Mouse (Mus musculus) right cerebral cortex, postnatal 36 days (tissue): ENCODE data around the gene Tacr2.
A peak's percentile ranks its signal among the peaks of the same experiment; 100 is the strongest.

Source experiments
- DNase-seq, 2 experiments: peaks; one replicate each; pipeline ENCODE4 v3.0.0; 2022; ENCODE audit warnings: low spot score in 2 of 2, mixed read lengths in 1 of 2

Gene Tacr2

DNA sequence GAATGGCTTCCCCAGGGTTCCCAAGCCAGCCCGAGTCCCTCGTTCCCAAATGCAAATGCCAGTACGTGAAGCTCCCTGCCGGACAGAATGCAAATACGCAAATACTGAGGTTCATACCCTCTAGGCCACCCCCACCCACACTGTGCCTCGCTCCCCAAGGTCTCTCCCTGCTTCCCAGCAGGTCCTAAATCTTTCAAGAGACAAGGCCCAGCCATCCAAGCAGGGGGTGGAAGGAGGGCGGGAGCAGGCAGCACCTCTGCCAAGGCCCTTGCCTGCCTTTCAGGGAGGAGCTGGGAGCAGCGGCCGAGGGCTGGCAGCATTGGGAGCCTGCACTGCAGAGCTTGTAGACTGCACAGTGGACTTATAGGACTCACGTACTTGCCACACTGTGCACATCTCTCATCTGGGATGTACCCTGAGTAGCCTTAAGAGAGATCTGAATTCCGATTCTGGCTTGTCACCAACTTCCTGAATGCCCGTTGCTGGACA, at the start of gene Tacr2:
Tacr2 (plus strand) TSS at position 439 of the 489 bp plus-strand sequence.
- no peak for DNase-seq

DNA sequence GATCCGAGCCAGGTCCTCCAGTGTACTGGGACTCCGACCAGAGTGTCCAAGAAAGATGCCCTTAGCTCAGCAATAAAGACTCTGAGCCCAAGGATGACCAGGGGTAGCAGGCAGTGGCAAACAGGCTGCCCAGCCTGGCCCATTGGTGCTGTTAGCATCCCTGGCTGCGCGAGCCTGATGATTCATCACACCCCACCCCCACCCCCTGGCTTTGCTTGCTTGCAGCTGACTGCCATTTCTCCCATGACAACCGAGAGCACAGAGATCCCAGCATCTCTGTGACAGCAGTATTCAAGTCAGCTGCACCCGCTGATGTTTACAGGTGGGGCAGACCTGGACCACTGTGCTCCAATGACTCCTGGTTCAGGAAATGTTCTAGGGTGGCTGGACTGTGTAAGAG, 49.7 kb upstream of the Tacr2 start:
- DNase-seq: peak; percentile 44 to 49

DNA sequence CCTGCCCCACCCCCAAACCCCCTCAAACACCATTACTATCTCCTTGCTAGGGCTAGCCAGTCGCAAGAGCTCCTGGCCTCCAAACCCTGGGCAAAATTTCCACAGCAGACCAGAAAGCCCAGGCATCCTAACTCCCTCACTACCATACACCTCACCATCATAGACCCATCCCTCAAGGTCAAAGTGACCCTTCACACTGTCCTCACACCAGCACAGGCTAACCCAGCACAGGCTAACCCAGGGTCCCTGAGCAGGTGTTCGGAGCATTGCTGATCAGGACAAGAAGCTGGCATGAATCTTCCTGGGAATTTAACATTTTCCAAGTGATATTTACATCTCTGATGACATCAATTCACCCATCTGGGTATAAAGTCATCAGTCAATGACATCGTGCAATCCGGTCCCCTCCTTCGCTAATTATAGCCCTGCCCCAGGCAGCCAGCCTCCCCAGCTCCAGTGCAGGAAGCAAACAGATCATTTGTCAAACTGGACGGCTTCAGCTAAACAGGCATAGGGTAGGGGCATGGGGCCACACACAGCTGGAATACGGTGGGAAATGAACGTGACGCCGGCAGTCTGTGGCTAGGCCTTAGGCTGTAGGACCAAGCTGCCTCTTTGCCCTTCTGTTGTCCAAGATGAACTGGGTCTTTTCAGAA, 43.9 kb upstream of the Tacr2 start:
- DNase-seq: no peak

GRCm38 (mm10) chr10:62211310-62211709, 40.9 kb upstream of the Tacr2 start:
- no peak for DNase-seq

DNA sequence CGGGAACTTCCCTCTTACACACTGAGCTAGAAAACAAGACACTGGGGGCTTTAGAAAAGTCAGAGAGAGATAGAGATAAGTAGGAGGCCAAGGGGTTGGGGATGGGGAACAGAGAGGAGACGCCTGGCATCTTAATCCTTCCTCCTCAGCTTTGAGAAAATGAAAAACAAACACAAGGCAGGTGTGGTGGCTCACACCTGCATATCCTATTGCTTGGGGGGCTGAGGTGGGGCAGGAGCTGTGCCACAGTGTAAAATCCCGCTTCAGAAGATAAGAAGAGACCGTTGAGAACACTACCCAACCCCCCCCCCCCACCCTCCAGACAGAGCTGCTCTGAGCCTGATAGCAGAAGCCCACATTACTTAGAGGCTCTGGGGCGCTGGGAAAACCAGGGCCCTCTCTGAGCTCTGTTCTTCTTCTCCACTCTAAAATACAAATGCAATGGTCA, 37.0 kb upstream of the Tacr2 start:
- DNase-seq: no peak

DNA sequence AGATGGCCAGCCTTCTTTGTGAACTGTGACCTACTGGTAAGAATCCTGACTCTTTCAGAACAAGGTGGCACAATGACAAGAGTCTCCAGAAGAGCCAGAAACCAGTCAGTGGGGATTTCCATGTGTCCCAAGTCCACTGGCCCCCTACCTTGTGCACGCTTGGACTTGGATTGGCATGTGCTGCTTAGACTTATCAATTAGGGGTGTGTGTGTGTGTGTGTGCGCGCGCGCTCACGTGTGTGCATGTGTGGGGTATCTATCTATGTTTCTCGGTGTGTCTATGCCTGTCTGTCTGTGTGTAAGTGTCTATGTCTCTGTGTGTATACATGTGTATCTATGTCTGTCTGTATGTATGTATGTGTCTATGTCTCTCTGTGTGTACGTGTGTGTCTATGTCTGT, 36.6 kb upstream of the Tacr2 start:
- no peak for DNase-seq

DNA sequence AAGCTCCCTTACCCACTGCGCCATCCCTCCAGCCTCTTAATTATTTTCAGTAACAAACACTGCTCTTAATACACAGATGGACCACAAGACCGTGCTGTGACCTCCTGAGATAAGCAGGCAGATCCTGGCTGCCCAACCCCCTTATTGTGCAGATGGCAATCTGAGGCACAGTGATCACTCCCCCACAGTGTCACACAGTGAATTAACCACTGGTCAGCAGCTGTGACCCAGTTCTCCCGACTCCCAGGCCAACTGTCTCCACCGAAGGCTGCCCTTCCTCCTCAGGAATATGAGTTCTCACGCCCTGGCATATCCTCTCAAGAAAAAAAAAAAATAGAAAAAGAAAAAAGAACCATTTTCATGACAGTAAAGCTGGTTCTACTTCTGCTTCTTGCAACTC, 35.6 kb upstream of the Tacr2 start:
- no peak for DNase-seq

DNA sequence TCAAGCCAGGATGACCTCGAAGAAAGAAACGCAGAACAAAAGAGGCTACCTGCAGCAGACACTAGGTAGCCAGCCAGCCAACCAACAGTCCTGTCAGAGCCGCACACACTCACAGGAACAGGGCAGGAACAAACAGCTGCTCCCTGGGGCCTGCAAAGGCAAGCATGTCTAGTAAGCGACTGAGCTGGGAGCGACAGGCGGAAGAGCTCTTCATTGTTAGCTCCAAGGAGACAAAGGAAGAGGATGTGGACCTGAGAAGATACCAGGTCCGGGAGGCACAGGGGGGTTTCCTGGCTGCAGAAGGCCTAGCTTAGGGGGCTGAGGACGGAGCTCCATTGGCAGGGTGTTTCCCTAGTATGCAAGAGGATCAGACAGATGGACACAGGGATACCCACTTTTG, 35.0 kb upstream of the Tacr2 start:
- DNase-seq: no peak

DNA sequence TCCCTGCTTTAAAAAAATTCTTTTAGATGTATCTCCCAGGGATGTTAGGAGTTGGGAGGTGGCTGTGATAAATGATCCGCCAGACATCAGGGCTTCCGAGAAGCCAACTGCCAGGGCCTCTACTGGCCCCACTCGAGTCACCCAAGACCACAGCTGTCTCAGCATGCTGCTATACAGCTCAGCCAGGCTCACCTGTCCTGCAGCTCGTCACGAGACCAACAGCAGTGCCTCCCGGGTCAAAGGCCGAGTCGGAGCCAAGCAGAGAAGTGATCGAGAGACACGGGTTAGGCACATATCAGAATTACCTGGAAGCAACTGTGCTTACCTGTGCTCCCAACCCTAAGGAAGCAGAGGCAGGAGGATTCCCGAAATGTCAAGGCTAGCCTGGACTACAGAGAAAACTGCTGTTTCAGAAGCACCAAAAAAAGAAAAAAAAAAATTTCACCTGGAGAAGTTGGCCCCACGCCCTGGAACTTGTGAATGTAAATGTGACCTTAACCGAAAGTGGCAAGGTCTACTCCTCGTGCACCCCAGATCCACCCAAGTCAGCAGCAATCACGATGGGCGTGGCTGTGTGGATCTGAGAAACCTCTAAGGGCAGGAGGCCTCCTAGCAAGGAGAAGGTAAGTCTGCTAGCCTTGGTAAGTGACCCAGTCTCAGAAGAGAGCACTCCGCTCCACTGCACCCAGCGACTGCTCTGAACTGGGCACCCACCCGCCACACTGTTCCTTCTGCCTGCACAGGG, 34.0 kb upstream of the Tacr2 start:
- DNase-seq: no peak

DNA sequence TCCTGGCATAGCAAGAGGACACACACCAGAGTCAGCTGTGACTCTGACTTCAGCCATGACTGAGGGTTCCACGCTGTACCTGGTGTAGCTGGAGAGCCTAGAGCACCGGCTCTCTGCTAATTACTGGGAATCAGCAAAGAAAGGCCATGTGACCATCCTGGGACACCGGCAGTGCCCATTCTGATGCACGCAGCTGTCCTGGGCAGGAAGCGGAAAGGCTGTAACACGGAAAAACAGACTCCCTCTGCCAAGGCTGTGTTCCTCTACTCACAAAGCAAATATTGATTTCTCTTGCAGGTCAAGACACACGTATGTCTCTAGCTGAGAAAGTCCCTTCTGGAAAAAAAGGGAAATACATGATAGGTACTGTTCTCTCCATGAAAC, 33.5 kb upstream of the Tacr2 start:
- no peak for DNase-seq

DNA sequence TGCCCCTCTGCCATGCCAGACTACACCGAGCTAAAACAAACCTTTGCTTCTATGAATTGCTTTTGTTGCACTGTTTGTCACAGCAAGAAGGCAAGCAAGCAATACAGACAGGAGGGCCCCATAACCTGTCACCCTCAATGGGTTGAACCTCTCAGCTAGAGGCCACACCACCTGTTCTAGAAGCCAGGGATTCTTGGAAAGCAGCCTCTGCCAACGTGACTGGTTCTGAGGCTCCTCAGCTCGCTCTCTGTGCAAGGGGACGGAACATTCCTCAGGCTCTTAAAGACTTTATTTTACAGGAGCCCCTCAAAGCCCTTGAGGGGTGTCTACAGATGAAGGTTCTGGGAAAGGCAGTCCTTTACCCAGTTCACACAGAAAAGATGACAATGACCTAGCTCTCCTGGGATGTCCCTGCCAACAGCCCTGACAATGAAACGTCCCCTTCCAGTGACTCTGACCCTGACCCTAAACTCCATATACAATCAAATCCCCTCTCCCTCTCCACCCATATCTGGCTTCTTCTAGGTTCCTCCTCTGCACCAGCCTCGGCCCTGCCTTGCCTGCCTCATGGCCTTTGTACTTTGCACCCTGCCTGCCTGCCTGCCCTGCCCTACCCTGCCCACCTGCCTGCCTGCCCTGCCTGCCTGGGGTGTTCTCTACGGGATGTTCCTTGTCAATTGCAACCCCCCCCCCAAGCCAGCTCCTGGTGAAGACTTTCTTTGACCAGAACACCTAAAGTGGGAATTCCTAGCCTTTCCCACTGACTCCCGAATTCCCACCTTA, 31.3 kb upstream of the Tacr2 start:
- no peak for DNase-seq

DNA sequence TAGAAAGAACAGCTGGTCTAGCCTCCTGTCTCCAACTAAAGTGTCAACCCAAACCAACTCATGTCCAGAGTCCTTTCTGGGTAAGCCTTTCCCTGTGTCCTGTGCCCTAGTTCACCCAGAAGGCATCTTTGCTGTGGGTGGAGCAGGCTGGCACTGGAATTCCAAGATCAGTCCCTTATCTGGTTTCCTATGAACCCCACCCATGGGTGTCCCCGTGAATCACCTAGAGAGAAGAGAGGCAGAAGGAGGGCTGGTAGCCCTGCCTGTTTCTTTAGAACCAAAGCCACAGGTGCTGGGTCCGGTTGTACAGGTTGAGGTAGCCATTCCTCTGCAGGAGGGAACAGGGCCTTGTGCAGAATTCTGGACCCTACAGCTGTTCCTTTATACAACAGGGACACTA, 30.6 kb upstream of the Tacr2 start:
- no peak for DNase-seq

DNA sequence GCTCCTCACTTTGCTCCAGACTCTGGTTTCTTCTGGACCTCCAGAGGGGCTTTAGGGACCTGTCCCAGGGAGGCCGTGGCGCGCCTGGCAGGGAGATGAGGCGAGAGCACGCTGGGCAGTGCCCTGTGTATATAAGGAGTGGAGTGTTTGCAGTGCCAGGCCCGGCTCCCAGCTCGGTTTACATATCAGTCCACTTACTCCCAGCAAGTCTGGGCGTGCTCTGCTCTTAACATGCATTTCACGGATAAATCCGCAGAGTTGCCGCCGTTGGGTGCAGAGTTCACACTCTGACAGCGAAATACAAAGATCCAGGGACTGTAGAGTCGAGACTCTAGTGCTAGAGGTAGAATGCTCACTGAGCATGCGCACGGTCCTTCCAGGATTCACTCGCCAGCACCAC, 29.5 kb upstream of the Tacr2 start:
- DNase-seq: no peak

GRCm38 (mm10) chr10:62224231-62224630, 28.0 kb upstream of the Tacr2 start:
- no peak for DNase-seq

- DNase-seq: no peak
Observed at GRCm38 (mm10) chr10:62225839-62226238, 26.4 kb upstream of the Tacr2 start.

DNA sequence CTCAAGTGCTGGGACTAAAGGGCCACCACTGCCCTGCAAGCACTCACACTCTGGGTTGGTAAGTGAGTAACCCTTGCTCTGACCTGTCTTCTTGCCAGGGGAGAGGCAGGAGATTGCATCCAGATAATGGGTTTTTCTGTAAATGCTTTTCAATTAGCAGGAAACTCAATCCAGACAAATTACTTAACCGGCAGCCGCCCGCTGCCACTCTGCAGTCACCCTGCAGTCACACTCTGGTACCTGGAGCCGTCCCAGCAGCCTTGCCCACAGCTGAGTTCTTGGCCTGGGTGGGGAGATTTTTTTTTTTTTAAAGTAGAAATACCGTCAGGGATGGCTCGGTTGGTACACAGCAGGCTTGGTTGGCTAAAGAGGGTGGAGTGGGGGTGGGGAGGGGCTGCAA, 24.1 kb upstream of the Tacr2 start:
- DNase-seq: no peak

GRCm38 (mm10) chr10:62230708-62231394, 21.4 kb upstream of the Tacr2 start, which contains the start of gene Tspan15:
Gene Tspan15, minus strand, starts transcription at chr10:62231251.
- peak; percentile 78 for DNase-seq

DNA sequence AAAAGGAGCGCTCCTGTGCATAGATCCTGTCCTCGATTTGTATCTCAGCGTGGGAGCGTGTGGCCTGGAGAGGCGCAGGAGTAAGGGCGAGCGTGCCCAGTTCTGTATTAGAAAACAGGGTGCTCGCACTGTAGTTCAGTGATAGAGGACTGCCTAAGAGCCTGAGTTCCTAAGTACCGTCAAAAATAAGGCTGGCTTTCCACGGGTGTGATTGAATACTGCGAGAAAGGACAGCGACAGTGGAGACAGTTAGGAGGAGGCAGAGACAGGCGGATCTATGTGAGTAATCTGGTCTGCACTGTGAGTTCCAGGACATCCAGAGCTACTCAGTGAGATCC, 20.9 kb upstream of the Tacr2 start:
- DNase-seq: no peak

DNA sequence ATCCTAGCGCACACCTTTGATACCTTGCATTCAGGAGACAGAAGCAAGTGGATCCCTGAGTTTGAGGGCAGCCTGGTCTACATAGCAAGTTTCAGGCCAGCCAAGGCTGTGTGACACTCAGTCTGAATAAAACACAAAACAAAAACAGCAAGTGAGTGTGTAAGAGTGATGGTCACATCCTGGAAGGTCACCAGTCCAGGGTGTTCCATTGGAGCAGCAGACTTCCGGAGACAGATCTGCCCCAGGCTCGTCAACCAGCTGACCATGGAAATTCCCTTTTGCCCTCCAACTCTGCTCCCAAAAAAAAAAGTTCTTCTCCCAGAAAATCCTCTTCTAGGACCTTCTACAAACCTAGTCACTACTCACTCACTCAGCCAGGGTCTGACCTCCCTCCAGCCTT, 20.4 kb upstream of the Tacr2 start:
- no peak for DNase-seq

- peak in 1 of 2 experiments; percentile 25 for DNase-seq
Observed at GRCm38 (mm10) chr10:62236165-62236564, 16.1 kb upstream of the Tacr2 start.

GRCm38 (mm10) chr10:62237205-62237604, 15.0 kb upstream of the Tacr2 start:
- no peak for DNase-seq

DNA sequence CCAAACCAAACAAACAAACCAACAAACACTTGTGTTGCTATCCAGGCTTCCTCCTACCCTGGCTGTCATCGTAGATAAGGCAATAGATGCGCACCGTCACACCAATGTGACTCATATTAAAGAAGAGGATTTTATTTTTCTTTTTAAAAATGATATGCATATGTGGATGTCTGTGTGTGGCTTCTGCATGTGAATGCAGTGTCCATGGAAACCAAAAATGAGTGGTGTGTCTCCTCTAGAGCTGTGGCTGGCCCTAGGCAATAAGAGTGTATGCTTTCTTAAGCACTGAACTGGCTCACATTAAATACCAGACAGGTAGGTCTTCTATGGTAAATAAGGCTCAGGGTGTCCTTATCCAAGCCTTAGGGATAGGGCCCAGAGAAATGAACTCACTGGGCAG, 13.6 kb upstream of the Tacr2 start:
- no peak for DNase-seq
